Mouse (Mus musculus) forebrain, postnatal 0 days (tissue): ENCODE results near the gene Syt10. TPM values are rescaled to one million over a fixed set of nuclear protein-coding genes. Genes with fewer than 3 reads are reported as not detected.

ENCODE experiments used
- ATAC-seq: fragments of 200-750 bp; cut with Nextera tagmentation; 2 replicates; pipeline ENCODE4 v1.8.0; 2017; ENCODE audit warnings: mild to moderate bottlenecking, moderate library complexity
- DNase-seq: peaks from one replicate; pipeline ENCODE4 v3.0.0-alpha.2; 2015
- H3K27ac ChIP-seq: fragments of 300-500 bp; sonication (generic); 2 replicates; pipeline ENCODE4 v1.5.1; 2014; ENCODE audit warnings: low read depth, mild to moderate bottlenecking, antibody characterized with exemption, low read length, moderate library complexity, mixed read lengths
- H3K27me3 ChIP-seq: fragments of 300-500 bp; sonication (generic); 2 replicates; pipeline ENCODE4 v1.6.1; 2014; ENCODE audit warnings: mild to moderate bottlenecking, low read length, mixed read lengths; ENCODE audit not compliant: insufficient read depth
- H3K36me3 ChIP-seq: fragments of 300-500 bp; sonication (generic); 2 replicates; pipeline ENCODE4 v1.6.1; 2014; ENCODE audit warnings: mild to moderate bottlenecking, moderate library complexity; ENCODE audit not compliant: insufficient read depth
- H3K4me1 ChIP-seq: fragments of 300-500 bp; sonication (generic); 2 replicates; pipeline ENCODE4 v1.6.1; 2014; ENCODE audit warnings: antibody characterized with exemption; ENCODE audit not compliant: insufficient read depth
- H3K4me2 ChIP-seq: fragments of 300-500 bp; sonication (generic); 2 replicates; pipeline ENCODE4 v1.6.1; 2014; ENCODE audit warnings: low read depth, mild to moderate bottlenecking, moderate library complexity
- H3K4me3 ChIP-seq: fragments of 300-500 bp; sonication (generic); 2 replicates; pipeline ENCODE4 v1.5.1; 2014; ENCODE audit warnings: low read depth, low read length, mixed read lengths
- H3K9ac ChIP-seq: fragments of 300-500 bp; sonication (generic); 2 replicates; pipeline ENCODE4 v1.6.1; 2014; ENCODE audit warnings: mild to moderate bottlenecking
- H3K9me3 ChIP-seq: fragments of 300-500 bp; sonication (generic); 2 replicates; pipeline ENCODE4 v1.6.1; 2016; ENCODE audit warnings: low read length
- CTCF ChIP-seq: sonication (generic); IDR thresholded peaks from 2 replicates; pipeline ENCODE4 v1.5.1; 2016; ENCODE audit warnings: antibody characterized with exemption, control low read depth, low read depth
- WGBS: fragments of 180-500 bp; shearing (Covaris S2); extraction: QIAGEN DNeasy Blood & Tissue Kit; methylation state at CpG from one replicate; pipeline ENCODE4 v1.1.7; 2014; 5-methylcytosine and 5-hydroxymethylcytosine counted together
- microRNA-seq, 2 experiments: library from miRNA; unstranded; fragments of <30 nt; microRNA quantifications; one replicate each; pipeline ENCODE4; 2016
- polyA plus RNA-seq: library from polyadenylated mRNA; unstranded; fragments of >200 nt; fragmentation: Nextera tagmentation; extraction: Ambion mirVana; gene quantifications from 2 replicates; pipeline ENCODE4 v1.2.1, GENCODE M21; 2015
- total RNA-seq: library from RNA; depleted of rRNA; stranded (reverse); fragments of >200 nt; gene quantifications from 2 replicates; pipeline ENCODE4 v1.2.3, GENCODE M21; 2014; rRNA removed

Syt10 gene
- total and polyA plus RNA-seq, 2 experiments from 2014 or later = 4.9 to 7.4 TPM

- WGBS = 40% methylated on average over 3 of the region's 3 CpGs
- DNase-seq = no peak
- H3K36me3 ChIP-seq = no peaks in the 10 kb centered on the region
These were observed 108.0 kb downstream of the Syt10 start for GRCm38 (mm10) chr15:89733611-89734010.

More at GRCm38 (mm10) chr15:89733611-89734010, 108.0 kb downstream of the Syt10 start:
- no peak overlapping the region for H3K4me3 ChIP-seq
- no peaks in the 10 kb centered on the region for H3K27me3 ChIP-seq
- no peak overlapping the region for H3K27ac ChIP-seq
- H3K9ac ChIP-seq = no peak overlapping the region
- H3K9me3 ChIP-seq = no peaks in the 10 kb centered on the region
- H3K4me1 ChIP-seq = no peaks in the 10 kb centered on the region
- no peak for ATAC-seq
- H3K4me2 ChIP-seq = no peak overlapping the region
- no peak for TF ChIP-seq CTCF

Small RNA genes within 50 kb of the gene (microRNA-seq; reads per million reads assigned to microRNA genes)
- gene Gm24643 = 0 reads per million in 2 experiments

Other genes starting within 250 kb of the Syt10 start
- gene Rabl2, start 249.9 kb downstream of the Syt10 start, total RNA-seq = 38.6 and 51.3 TPM in 2 replicates
- 62.4 and 62.6 TPM in 2 replicates for gene Rabl2, start 249.9 kb downstream of the Syt10 start, polyA plus RNA-seq